Mouse (Mus musculus): Measurements from ENCODE around the gene Sulf2. TPM values are rescaled to one million over a fixed set of nuclear protein-coding genes. Genes with fewer than 3 reads are reported as not detected.
A peak's percentile ranks its signal among the peaks of the same experiment; 100 is the strongest.

The Sulf2 gene
- polyA plus RNA-seq, 1 experiment from 2014 or later, result 73.4 TPM

- Histone ChIP-seq H3K4me2 (replicated peaks) (no peak overlapping the region), H3K36me3 (no peaks in the 10 kb centered on the region), H3K4me3 (replicated peaks) (no peak overlapping the region), H3K27me3 (no peaks in the 10 kb centered on the region), H3K4me1 (replicated peaks) (peaks cover 18% of the 10 kb centered on the region), H3K27ac (no peak overlapping the region), H3K9me3 (no peaks in the 10 kb centered on the region), H3K9ac (replicated peaks) (no peak overlapping the region)
- 80% methylated on average over 3 of the region's 3 CpGs for WGBS
- no peak for ATAC-seq
Observed at GRCm38 (mm10) chr2:166034967-166035490, 120.4 kb downstream of the Sulf2 start.

- no peak for ATAC-seq
- H3K27me3 ChIP-seq, result no peaks in the 10 kb centered on the region
- peaks cover 29% of the 10 kb centered on the region for H3K4me1 ChIP-seq (replicated peaks)
- no peak overlapping the region for H3K4me3 ChIP-seq (replicated peaks)
- H3K9me3 ChIP-seq, result no peaks in the 10 kb centered on the region
- H3K27ac ChIP-seq, result no peak overlapping the region
- WGBS, result 90% methylated on average over 5 of the region's 5 CpGs
- no peaks in the 10 kb centered on the region for H3K36me3 ChIP-seq
- no peak overlapping the region for H3K9ac ChIP-seq (replicated peaks)
- H3K4me2 ChIP-seq (replicated peaks), result no peak overlapping the region
Observed at GRCm38 (mm10) chr2:166032628-166033027, 122.8 kb downstream of the Sulf2 start.

GRCm38 (mm10) chr2:166031120-166031929 is 124.1 kb downstream of the Sulf2 start:
- Histone ChIP-seq H3K4me2 (replicated peaks) (peak overlapping the region; percentile 33), H3K9ac (replicated peaks) (peak overlapping the region; percentile 8; the same call in 1 of the 2 replicates), H3K4me3 (replicated peaks) (0 out of 2 replicates have a peak overlapping the region, but pooled peaks have one; percentile 4), H3K27ac (peak overlapping the region; percentile 79), H3K27me3 (no peaks in the 10 kb centered on the region), H3K4me1 (replicated peaks) (peaks cover 29% of the 10 kb centered on the region), H3K9me3 (no peaks in the 10 kb centered on the region), H3K36me3 (no peaks in the 10 kb centered on the region)
- peak; percentile 63 for ATAC-seq
- WGBS, result 40% methylated on average over 7 of the region's 7 CpGs

GRCm38 (mm10) chr2:166030256-166030995 is 125.0 kb downstream of the Sulf2 start:
- Histone ChIP-seq H3K36me3 (no peaks in the 10 kb centered on the region), H3K9me3 (no peaks in the 10 kb centered on the region), H3K4me1 (replicated peaks) (peaks cover 32% of the 10 kb centered on the region), H3K27ac (peak overlapping the region; percentile 79), H3K4me2 (replicated peaks) (peak overlapping the region; percentile 33), H3K9ac (replicated peaks) (peak overlapping the region; percentile 21; the same call in 1 of the 2 replicates), H3K27me3 (no peaks in the 10 kb centered on the region), H3K4me3 (replicated peaks) (no peak overlapping the region)
- 15% methylated on average over 13 of the region's 13 CpGs for WGBS
- no peak for ATAC-seq

GRCm38 (mm10) chr2:166029232-166029631 is 126.2 kb downstream of the Sulf2 start:
- Histone ChIP-seq H3K4me2 (replicated peaks) (no peak overlapping the region), H3K36me3 (no peaks in the 10 kb centered on the region), H3K9ac (replicated peaks) (no peak overlapping the region), H3K27ac (peak overlapping the region; percentile 75), H3K27me3 (no peaks in the 10 kb centered on the region), H3K9me3 (no peaks in the 10 kb centered on the region), H3K4me1 (replicated peaks) (peaks cover 34% of the 10 kb centered on the region), H3K4me3 (replicated peaks) (no peak overlapping the region)
- WGBS, result 57% methylated on average over 4 of the region's 4 CpGs
- ATAC-seq, result no peak

GRCm38 (mm10) chr2:166027834-166028233 is 127.6 kb downstream of the Sulf2 start:
- Histone ChIP-seq H3K27me3 (no peaks in the 10 kb centered on the region), H3K4me3 (replicated peaks) (no peak overlapping the region), H3K36me3 (no peaks in the 10 kb centered on the region), H3K4me1 (replicated peaks) (peaks cover 44% of the 10 kb centered on the region), H3K27ac (no peak overlapping the region), H3K4me2 (replicated peaks) (no peak overlapping the region), H3K9ac (replicated peaks) (no peak overlapping the region), H3K9me3 (no peaks in the 10 kb centered on the region)
- no peak for ATAC-seq
- 94% methylated on average over 3 of the region's 3 CpGs for WGBS

- Histone ChIP-seq H3K27me3 (no peaks in the 10 kb centered on the region), H3K4me1 (replicated peaks) (peaks cover 54% of the 10 kb centered on the region), H3K4me3 (replicated peaks) (no peak overlapping the region), H3K27ac (no peak overlapping the region), H3K36me3 (no peaks in the 10 kb centered on the region), H3K9ac (replicated peaks) (no peak overlapping the region), H3K9me3 (no peaks in the 10 kb centered on the region), H3K4me2 (replicated peaks) (no peak overlapping the region)
- ATAC-seq, result no peak
- WGBS, result 92% methylated on average over 5 of the region's 5 CpGs
Observed at GRCm38 (mm10) chr2:166025943-166026342, 129.5 kb downstream of the Sulf2 start.

- no peak overlapping the region for H3K9ac ChIP-seq (replicated peaks)
- no peaks in the 10 kb centered on the region for H3K36me3 ChIP-seq
- peaks cover 49% of the 10 kb centered on the region for H3K4me1 ChIP-seq (replicated peaks)
- no peak overlapping the region for H3K4me2 ChIP-seq (replicated peaks)
- no peak for ATAC-seq
- WGBS, result 73% methylated on average over 4 of the region's 4 CpGs
- no peak overlapping the region for H3K27ac ChIP-seq
- H3K4me3 ChIP-seq (replicated peaks), result no peak overlapping the region
- H3K9me3 ChIP-seq, result no peaks in the 10 kb centered on the region
- H3K27me3 ChIP-seq, result no peaks in the 10 kb centered on the region
Observed at GRCm38 (mm10) chr2:166024621-166025020, 130.8 kb downstream of the Sulf2 start.

- Histone ChIP-seq H3K27ac (no peak overlapping the region), H3K4me1 (replicated peaks) (peaks cover 44% of the 10 kb centered on the region), H3K36me3 (no peaks in the 10 kb centered on the region), H3K9me3 (no peaks in the 10 kb centered on the region), H3K4me2 (replicated peaks) (no peak overlapping the region), H3K4me3 (replicated peaks) (no peak overlapping the region), H3K27me3 (no peaks in the 10 kb centered on the region), H3K9ac (replicated peaks) (no peak overlapping the region)
- 93% methylated on average over 3 of the region's 3 CpGs for WGBS
- no peak for ATAC-seq
Observed at GRCm38 (mm10) chr2:166024079-166024478, 131.4 kb downstream of the Sulf2 start.

Other genes with a start within 250 kb of the Sulf2 start
- 14.3 and 14.4 TPM in 2 replicates for gene Ncoa3, start 163.0 kb downstream of the Sulf2 start, polyA plus RNA-seq (2015; fragmentation: Nextera tagmentation; extraction: Ambion mirVana)

Measured in midbrain, embryonic 13.5 days (tissue).